Mouse (Mus musculus) Patski (cell line): ENCODE measurements around the gene Dok5. TPM values are rescaled to one million over a fixed set of nuclear protein-coding genes. Genes with fewer than 3 reads are reported as not detected.

Experiments used
- ATAC-seq: fragments of 100-300 bp; one replicate; pipeline ENCODE4 v1.8.0; 2021
- CTCF ChIA-PET: fragments of 350-600 bp; sonication (Branson Sonifier 250); formaldehyde crosslinking; loops from one replicate; lab custom pipeline; 2022; ENCODE audit warnings: inconsistent platforms; lab: Charles Lee
- POLR2A ChIA-PET: fragments of 350-600 bp; sonication (Branson Sonifier 250); formaldehyde crosslinking; loops from one replicate; lab custom pipeline; 2022; ENCODE audit warnings: antibody characterized with exemption, inconsistent platforms; lab: Charles Lee
- DNase-seq: peaks from one replicate; pipeline ENCODE4 v3.0.0-alpha.2; 2011; ENCODE audit warnings: low read depth, low spot score
- H3K27me3 ChIP-seq: fragments of 371-371 bp; one replicate; pipeline ENCODE4 v1.5.1; 2021
- CTCF ChIP-seq: fragments of 100-300 bp; IDR thresholded peaks from one replicate; pipeline ENCODE4 v1.5.1; 2021
- in situ Hi-C: fragments of 300-500 bp; cut with MboI; formaldehyde crosslinking; loops from 3 replicates; pipeline ENCODE4 v1.11.1; 2018; ENCODE audit warnings: low pct_unique_long_range_greater_than_20kb, mixed read lengths
- polyA plus RNA-seq: library from polyadenylated mRNA; unstranded; gene quantifications from one replicate; pipeline ENCODE4 v1.2.3, GENCODE M21; 2021

Dok5 gene
- polyA plus RNA-seq, 1 experiment from 2014 or later, result not detected

- DNase-seq (no peak), ATAC-seq (no peak)
- TF ChIP-seq CTCF, result no peak
- H3K27me3 ChIP-seq, result no peaks in the 10 kb centered on the region
- ChIA-PET CTCF (no interaction called here), POLR2A (no interaction called here)
- in situ Hi-C loops, result no loop called here
Observed at GRCm38 (mm10) chr2:170802984-170803383, 71.4 kb downstream of the Dok5 start.

DNA sequence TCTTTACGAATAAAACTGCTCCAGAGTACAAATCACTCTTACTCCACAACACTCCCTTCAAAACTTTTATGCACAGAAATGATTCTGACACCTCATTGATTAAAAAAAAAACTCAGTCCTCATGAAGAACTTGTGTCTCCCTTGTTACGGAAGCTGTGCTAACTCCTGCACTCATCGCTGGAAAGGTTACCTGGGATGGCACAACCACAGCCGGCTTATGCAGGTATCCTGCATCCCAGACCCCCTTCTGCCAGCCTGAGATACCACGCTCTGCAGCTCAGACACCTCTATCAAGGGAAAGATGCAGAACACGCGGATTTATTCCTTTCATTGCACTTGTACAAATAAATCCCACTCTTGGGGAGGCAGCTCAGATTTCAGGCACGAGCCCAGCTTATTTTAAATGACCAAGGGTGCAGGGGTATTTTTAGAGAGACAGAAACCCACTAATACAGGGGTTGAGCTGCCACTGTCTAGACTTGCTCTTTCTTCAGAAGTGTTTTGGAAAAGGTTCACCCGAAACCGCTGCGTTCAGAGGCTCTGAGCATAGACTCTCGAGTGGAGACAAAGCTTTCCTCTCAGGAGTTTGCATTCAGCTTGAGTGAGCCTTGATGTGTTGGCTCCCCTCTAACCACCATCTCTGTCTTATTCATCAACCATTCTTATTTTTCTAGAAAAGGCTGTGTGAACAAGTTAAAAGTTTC is 76.1 kb downstream of the Dok5 start:
- in situ Hi-C loops, result no loop called here
- no peak for TF ChIP-seq CTCF
- ATAC-seq (no peak), DNase-seq (no peak)
- POLR2A ChIA-PET, result no interaction called here
- no peaks in the 10 kb centered on the region for H3K27me3 ChIP-seq
- CTCF ChIA-PET, result no interaction called here

- no peak for DNase-seq
- in situ Hi-C loops, result no loop called here
- CTCF ChIA-PET, result no interaction called here
- POLR2A ChIA-PET, result no interaction called here
- TF ChIP-seq CTCF, result no peak
- no peaks in the 10 kb centered on the region for H3K27me3 ChIP-seq
- ATAC-seq, result no peak
Observed at GRCm38 (mm10) chr2:170808259-170808789, 76.7 kb downstream of the Dok5 start.

- DNase-seq (no peak), ATAC-seq (no peak)
- no peaks in the 10 kb centered on the region for H3K27me3 ChIP-seq
- ChIA-PET CTCF (no interaction called here), POLR2A (no interaction called here)
- in situ Hi-C loops, result no loop called here
- no peak for TF ChIP-seq CTCF
Observed at GRCm38 (mm10) chr2:170811356-170811755, 79.7 kb downstream of the Dok5 start.

DNA sequence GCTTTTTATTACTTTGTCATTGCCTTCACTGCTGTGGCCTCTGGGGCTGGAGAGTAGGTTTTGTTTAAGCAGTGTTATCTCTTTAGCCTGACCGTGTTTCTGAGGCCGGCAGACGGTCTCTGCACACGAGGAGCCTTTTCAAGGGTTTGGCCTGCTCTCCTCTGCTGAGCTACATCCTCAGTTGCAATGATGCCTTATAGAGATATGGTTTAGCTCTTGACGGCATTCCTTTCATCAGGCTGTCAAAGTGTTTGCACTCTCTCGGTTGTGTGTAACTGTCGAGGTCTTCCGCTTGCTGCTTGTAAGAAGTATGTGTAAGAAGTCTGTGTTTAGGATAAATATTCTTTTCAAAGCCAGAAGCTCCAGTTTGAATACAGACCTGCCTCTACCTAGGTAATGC is 84.7 kb downstream of the Dok5 start:
- in situ Hi-C loops, result no loop called here
- TF ChIP-seq CTCF, result no peak
- H3K27me3 ChIP-seq, result no peaks in the 10 kb centered on the region
- ChIA-PET POLR2A (no interaction called here), CTCF (no interaction called here)
- ATAC-seq (no peak), DNase-seq (no peak)

DNA sequence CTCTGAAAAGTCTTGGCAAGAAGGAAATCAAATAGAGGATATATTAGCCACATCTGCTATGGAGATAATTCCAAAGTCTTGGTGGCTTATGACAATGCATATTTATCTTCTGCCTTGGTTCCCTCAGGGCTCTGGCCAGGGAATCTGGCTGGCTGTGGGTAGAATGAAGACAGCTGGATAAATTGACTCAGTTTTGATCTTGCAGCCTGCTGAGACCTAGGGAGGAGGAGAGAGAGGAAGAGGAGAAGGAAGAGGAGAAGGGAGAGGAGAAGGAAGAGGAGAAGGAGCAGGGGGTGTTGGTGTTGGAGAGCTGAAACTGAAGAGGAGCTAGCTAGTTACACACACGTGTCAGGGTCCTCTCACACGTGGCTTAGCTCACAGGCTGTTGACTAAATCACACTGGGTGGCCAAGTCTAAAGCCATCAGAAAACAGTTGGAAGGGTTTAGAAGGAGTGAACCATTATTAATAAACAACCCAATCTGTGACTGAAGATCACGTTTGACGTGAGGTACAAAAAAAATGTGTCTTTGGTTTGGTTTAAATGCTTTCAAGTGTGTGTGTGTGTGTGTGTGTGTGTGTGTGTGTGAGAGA is 85.6 kb downstream of the Dok5 start:
- TF ChIP-seq CTCF, result no peak
- H3K27me3 ChIP-seq, result no peaks in the 10 kb centered on the region
- in situ Hi-C loops, result no loop called here
- ChIA-PET CTCF (no interaction called here), POLR2A (no interaction called here)
- ATAC-seq, result no peak
- no peak for DNase-seq

DNA sequence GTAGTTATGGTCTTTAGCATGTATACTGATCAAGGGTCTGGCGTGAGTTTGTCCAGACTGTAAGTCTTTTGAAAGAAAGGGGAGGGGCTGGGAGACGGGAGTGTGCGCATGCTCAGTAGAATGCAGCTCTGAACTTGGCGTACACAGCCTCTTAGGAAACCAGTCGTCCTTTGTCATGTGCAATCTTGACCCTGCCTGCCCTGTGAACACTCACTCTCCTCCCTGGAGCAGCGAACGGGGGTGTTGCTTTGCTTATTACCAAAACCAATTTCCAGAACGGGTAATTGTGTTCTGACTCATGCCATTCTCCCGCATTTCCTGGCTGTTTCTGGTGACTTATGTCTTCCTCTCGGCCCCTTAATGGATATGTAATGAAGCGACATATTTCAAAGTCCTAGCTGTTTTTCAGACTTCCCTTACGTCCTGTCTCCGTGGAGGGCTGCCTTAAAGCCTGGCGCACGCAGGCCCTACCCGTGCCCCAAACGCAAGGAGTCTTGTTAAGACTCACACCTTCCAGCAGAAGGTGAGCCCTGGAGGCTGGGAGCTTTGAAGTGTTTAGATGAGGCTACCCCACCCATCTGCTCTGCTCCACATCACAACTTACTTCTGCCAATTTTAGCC is 95.3 kb downstream of the Dok5 start:
- in situ Hi-C loops, result no loop called here
- CTCF ChIA-PET, result no interaction called here

DNA sequence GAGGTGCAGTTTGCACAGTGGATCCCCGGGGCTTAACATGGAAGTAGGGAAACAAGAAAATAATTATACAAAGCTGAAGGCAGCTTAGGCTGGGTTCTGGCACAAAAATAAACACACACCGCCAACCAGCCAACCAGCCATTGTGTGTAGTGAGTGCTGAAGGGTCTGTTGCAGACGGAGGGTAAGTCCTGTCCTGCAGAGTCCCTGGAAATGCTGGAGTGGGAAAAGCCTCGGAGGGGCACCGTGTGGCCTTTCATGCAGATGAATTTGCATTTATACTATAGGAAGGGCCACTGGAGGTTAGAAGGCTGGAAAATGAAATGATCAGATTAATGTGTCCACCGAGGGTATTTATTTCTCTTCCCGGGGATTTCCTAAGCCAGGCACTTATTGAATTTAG is 97.2 kb downstream of the Dok5 start:
- POLR2A ChIA-PET, result no interaction called here
- no peaks in the 10 kb centered on the region for H3K27me3 ChIP-seq
- ATAC-seq (no peak), DNase-seq (no peak)
- TF ChIP-seq CTCF, result no peak
- CTCF ChIA-PET, result no interaction called here
- in situ Hi-C loops, result no loop called here

More for the DNA sequence above, 95.3 kb downstream of the Dok5 start:
- TF ChIP-seq CTCF, result no peak
- POLR2A ChIA-PET, result no interaction called here
- no peaks in the 10 kb centered on the region for H3K27me3 ChIP-seq
- ATAC-seq (no peak), DNase-seq (no peak)

DNA sequence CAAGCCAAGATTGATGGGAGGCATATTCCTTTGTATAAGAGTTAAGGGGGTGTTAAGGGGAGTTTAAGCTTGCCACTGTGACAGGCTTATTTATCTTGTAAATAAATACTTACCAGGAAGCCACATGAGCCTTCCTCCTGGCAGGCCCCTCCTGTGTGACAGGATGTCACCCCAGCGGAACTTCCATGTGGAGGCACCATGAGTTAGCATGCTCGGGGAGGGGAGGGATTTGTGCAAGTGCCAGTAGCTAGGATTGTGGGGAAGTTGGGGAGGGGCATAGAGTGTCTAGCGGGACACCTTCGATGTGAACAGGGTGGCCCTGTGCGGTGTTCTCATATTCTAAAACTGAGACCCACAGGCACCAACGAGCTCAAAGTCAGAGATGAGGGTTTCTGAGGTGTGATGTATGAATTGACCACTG is 97.6 kb downstream of the Dok5 start:
- ChIA-PET CTCF (no interaction called here), POLR2A (no interaction called here)
- DNase-seq (no peak), ATAC-seq (no peak)
- in situ Hi-C loops, result no loop called here
- H3K27me3 ChIP-seq, result no peaks in the 10 kb centered on the region
- TF ChIP-seq CTCF, result no peak

DNA sequence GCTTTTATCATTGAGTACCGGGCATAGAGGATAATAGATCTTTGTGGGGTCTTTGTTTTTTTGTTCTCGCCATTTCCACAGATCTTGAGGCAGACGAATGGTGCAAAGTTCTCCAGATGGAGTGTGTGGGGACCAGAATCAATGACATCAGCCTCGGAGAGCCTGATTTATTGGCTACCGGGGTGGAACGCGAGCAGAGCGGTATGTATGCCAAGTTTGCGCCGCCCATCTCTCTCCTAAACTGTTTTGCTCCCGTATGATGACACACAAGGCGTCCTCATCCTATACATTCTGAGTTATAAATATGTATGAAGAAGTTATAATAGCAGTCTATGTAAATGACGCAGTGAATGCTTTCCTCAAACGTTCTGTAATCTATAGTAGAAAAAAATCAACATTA is 98.4 kb downstream of the Dok5 start:
- CTCF ChIA-PET, result no interaction called here
- in situ Hi-C loops, result no loop called here
- TF ChIP-seq CTCF, result no peak

GRCm38 (mm10) chr2:170836862-170837261 is 105.3 kb downstream of the Dok5 start:
- in situ Hi-C loops, result no loop called here
- CTCF ChIA-PET, result no interaction called here
- ATAC-seq (no peak), DNase-seq (no peak)
- H3K27me3 ChIP-seq, result no peaks in the 10 kb centered on the region
- no peak for TF ChIP-seq CTCF
- POLR2A ChIA-PET, result no interaction called here

More for the DNA sequence above, 98.4 kb downstream of the Dok5 start:
- H3K27me3 ChIP-seq, result no peaks in the 10 kb centered on the region
- POLR2A ChIA-PET, result no interaction called here
- ATAC-seq, result no peak
- DNase-seq, result no peak
